Mouse (Mus musculus): ENCODE measurements around the gene Cat. TPM values are rescaled to one million over a fixed set of nuclear protein-coding genes. Genes with fewer than 3 reads are reported as not detected.

Gene Cat
- total RNA-seq, 2 experiments from 2014 or later = 42.4 to 45.3 TPM

- intact Hi-C loops (cut with DNase I) = no loop called here
- DNase-seq (ENCODE audit: low spot score in 2 of 2) = peak in 1 of 2 experiments; percentile 55
These were observed 78.7 kb downstream of the Cat start for GRCm38 (mm10) chr2:103406239-103406638.

Other genes starting within 250 kb of the Cat start
- gene Ehf, start 181.9 kb downstream of the Cat start, total RNA-seq (2021) = under 1 TPM; 0.18 to 0.23 TPM
- 1 to 10 TPM; 1.1 TPM for gene Elf5, start 73.5 kb downstream of the Cat start, total RNA-seq (2021)
- gene Abtb2, start 81.2 kb upstream of the Cat start, total RNA-seq (2021) = 10 to 100 TPM in 1 of 2 experiments, 1 to 10 TPM in 1; 9.8 to 11.4 TPM

Data from left cerebral cortex, postnatal 25 days (tissue).